Mouse (Mus musculus) E14TG2a.4 (cell line): ENCODE results near the gene Unc93b1.

Experiments
- CTCF ChIP-seq: conservative IDR thresholded peaks from 2 replicates; pipeline ENCODE4 v1.5.1; 2014; ENCODE audit warnings: low read length
- POU5F1 ChIP-seq: IDR thresholded peaks from 2 replicates; pipeline ENCODE4 v1.6.1; 2014; ENCODE audit warnings: low read length, borderline replicate concordance

DNA sequence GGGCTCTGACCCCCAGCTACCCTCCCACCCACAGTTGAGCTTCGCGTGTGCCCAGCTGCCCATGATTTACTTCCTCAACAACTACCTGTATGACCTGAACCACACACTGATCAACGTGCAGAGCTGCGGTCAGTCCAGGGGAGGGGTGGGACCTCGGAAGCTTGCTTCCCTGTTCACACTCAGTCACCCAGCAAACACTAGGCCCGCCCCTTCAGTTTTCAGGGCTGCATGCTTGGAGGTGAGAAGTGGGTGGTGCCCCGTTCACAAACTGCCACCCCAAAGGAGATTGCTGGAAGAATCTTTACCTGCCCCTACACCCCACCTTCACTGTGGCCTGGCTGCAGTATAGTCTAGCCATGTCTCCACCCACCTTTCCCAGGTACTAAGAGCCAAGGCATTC, 7.3 kb downstream of the Unc93b1 start:
- TF ChIP-seq CTCF (no peak), POU5F1 (no peak)
